Mouse (Mus musculus) E14TG2a.4 (cell line): ENCODE results near the gene Cars2.

Experiments used
- H3K27me3 ChIP-seq: 2 replicates; pipeline ENCODE4 v1.6.1; 2014; ENCODE audit warnings: low read length, control low read depth; ENCODE audit not compliant: insufficient read depth
- H3K36me3 ChIP-seq: 2 replicates; pipeline ENCODE4 v1.6.1; 2014; ENCODE audit warnings: low read length, control low read depth; ENCODE audit not compliant: insufficient read depth
- H3K4me1 ChIP-seq: replicated peaks from 2 replicates; pipeline ENCODE4 v1.6.1; 2014; ENCODE audit warnings: low read depth, low read length, control low read depth
- H3K4me3 ChIP-seq: replicated peaks from 2 replicates; pipeline ENCODE4 v1.5.1; 2014; ENCODE audit warnings: mild to moderate bottlenecking, low read length
- H3K9me3 ChIP-seq: 2 replicates; pipeline ENCODE4 v1.6.1; 2014; ENCODE audit warnings: low read length, control low read depth
- CTCF ChIP-seq: conservative IDR thresholded peaks from 2 replicates; pipeline ENCODE4 v1.5.1; 2014; ENCODE audit warnings: low read length
- NANOG ChIP-seq: IDR thresholded peaks from 2 replicates; pipeline ENCODE4 v1.6.1; 2014; ENCODE audit warnings: borderline replicate concordance, low read length, mixed read lengths
- POU5F1 ChIP-seq: IDR thresholded peaks from 2 replicates; pipeline ENCODE4 v1.6.1; 2014; ENCODE audit warnings: low read length, borderline replicate concordance

The Cars2 gene

GRCm38 (mm10) chr8:11549706-11550105 is 877 bp downstream of the Cars2 start:
- peak overlapping the region; percentile 90 for H3K4me3 ChIP-seq
- H3K36me3 ChIP-seq, result peaks cover 43% of the 10 kb centered on the region
- H3K9me3 ChIP-seq, result no peaks in the 10 kb centered on the region
- peaks cover 65% of the 10 kb centered on the region for H3K4me1 ChIP-seq
- H3K27me3 ChIP-seq, result no peaks in the 10 kb centered on the region
- TF ChIP-seq POU5F1 (no peak), CTCF (peak; percentile 86)

- no peaks in the 10 kb centered on the region for H3K27me3 ChIP-seq
- no peaks in the 10 kb centered on the region for H3K9me3 ChIP-seq
- 0 out of 2 replicates have a peak overlapping the region, but pooled peaks have one; percentile 17 for H3K4me3 ChIP-seq
- no peak for TF ChIP-seq NANOG
- peak; percentile 76 for TF ChIP-seq CTCF
- H3K36me3 ChIP-seq, result peaks cover 59% of the 10 kb centered on the region
- peaks cover 71% of the 10 kb centered on the region for H3K4me1 ChIP-seq
Observed at GRCm38 (mm10) chr8:11547063-11547462, 3.5 kb downstream of the Cars2 start.

DNA sequence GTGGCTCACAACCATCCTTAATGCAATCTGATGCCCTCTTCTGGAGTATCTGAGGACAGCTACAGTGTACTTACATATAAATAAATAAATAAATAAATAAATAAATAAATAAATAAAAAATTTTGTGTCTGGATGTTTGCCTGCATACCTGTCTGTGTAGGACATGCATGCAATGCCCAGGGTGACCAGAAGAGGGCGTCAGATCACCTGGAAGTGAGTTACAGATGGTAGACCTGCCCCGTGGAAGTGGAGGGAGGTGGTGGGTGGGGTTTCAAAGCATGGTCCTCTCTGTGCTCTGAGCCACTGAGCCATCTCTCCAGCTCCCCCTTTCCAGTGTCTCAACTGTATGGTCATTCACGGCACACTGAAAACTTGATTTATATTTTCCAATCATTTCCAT is 6.2 kb downstream of the Cars2 start:
- H3K27me3 ChIP-seq, result no peaks in the 10 kb centered on the region
- H3K9me3 ChIP-seq, result no peaks in the 10 kb centered on the region; the same call in 1 of the 2 replicates
- no peak overlapping the region for H3K4me3 ChIP-seq
- peaks cover 83% of the 10 kb centered on the region for H3K36me3 ChIP-seq
- H3K4me1 ChIP-seq, result peaks cover 72% of the 10 kb centered on the region
- no peak for TF ChIP-seq POU5F1
- TF ChIP-seq CTCF, result peak; percentile 63

DNA sequence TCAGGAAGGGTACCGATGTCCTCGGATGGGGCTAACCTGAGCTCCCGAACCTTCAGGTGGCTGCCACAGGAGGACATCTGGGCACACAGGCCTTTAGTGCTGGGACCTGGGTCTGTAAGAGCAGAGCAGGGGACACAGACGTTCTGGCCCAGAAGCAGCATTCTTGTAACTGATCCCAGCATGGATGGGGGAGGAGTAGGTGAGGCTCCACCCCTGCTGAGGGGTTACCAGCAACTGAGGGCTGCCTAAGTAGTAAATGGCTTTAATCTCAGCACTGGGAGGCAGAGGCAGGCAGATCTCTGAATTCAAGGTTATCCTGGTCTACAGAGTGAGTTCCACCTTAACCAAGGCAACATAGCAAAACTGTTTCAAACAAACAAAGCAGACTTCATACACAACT is 7.7 kb downstream of the Cars2 start:
- TF ChIP-seq CTCF (no peak), POU5F1 (no peak)

GRCm38 (mm10) chr8:11542031-11542430 is 8.6 kb downstream of the Cars2 start:
- no peaks in the 10 kb centered on the region for H3K27me3 ChIP-seq
- no peaks in the 10 kb centered on the region; the same call in 1 of the 2 replicates for H3K9me3 ChIP-seq
- TF ChIP-seq NANOG (no peak), CTCF (no peak), POU5F1 (no peak)
- H3K4me3 ChIP-seq, result 0 out of 2 replicates have a peak overlapping the region, but pooled peaks have one; percentile 17
- peaks cover 85% of the 10 kb centered on the region for H3K36me3 ChIP-seq
- peaks cover 80% of the 10 kb centered on the region for H3K4me1 ChIP-seq

More for the DNA sequence above, 7.7 kb downstream of the Cars2 start:
- Histone ChIP-seq H3K36me3 (peaks cover 85% of the 10 kb centered on the region), H3K4me3 (0 out of 2 replicates have a peak overlapping the region, but pooled peaks have one; percentile 17), H3K27me3 (no peaks in the 10 kb centered on the region), H3K4me1 (peaks cover 82% of the 10 kb centered on the region), H3K9me3 (no peaks in the 10 kb centered on the region; the same call in 1 of the 2 replicates)

DNA sequence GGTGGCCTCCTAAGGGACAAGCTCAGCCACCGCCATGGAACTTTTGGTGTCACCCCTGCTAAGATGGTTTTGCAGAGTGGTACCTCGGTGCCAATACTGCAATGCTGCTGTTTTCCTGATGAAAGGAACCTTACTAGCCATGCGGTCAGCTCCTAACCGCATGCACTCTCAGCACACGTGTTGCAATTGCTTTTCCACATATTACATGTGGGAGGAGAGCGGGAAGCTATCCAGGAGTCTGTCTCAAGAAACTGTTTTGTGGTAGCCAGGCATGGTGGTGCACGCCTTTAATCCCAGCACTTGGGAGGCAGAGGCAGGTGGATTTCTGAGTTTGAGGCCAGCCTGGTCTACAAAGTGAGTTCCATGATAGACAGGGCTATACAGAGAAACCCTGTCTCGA is 10.4 kb downstream of the Cars2 start:
- TF ChIP-seq POU5F1, result no peak
- peaks cover 82% of the 10 kb centered on the region for H3K4me1 ChIP-seq
- no peaks in the 10 kb centered on the region for H3K27me3 ChIP-seq
- no peak overlapping the region for H3K4me3 ChIP-seq
- H3K36me3 ChIP-seq, result peaks cover 81% of the 10 kb centered on the region
- H3K9me3 ChIP-seq, result no peaks in the 10 kb centered on the region; the same call in 1 of the 2 replicates

DNA sequence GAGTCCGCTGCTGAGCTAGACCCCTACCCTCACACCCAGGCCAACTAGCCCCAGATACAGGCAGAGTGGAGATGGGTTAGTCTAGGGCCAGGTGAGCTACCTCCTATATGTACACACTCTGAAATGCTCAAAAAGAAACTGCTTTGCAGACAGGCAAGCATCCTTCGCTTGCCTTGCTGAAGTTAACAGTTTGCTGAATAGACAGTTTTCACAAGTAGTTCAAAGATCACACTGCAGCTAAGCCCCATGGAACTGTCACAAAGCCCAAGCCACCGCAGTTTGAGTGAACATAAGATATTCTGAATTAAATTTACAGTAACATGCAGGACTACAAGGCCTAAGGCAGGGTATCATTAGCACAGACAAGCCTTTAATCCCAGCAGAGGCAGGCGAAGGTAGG is 11.5 kb downstream of the Cars2 start:
- no peaks in the 10 kb centered on the region for H3K27me3 ChIP-seq
- H3K9me3 ChIP-seq, result no peaks in the 10 kb centered on the region; the same call in 1 of the 2 replicates
- peaks cover 82% of the 10 kb centered on the region for H3K36me3 ChIP-seq
- TF ChIP-seq NANOG, result no peak
- TF ChIP-seq POU5F1, result no peak
- no peak for TF ChIP-seq CTCF
- H3K4me3 ChIP-seq, result no peak overlapping the region
- peaks cover 84% of the 10 kb centered on the region for H3K4me1 ChIP-seq

DNA sequence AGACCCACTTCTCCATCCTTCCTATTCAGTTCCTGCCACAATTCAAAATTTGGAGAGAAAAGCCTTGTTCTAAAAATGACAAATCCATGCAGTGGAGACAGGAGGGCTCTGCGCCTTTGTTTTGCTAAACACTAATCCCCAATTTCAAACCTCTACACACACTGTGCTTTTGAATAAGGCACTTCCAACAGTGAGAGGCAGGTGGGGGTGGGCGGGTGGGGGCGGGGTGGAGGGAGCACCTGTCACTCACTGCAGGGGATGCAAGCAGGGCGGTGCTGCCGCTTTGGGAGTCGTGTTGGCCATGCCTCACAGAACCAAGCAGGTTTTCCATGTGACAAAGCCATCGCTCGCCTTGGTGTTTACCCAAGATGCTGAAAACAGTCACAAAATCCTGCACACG is 16.1 kb downstream of the Cars2 start:
- H3K36me3 ChIP-seq, result peaks cover 74% of the 10 kb centered on the region
- peak overlapping the region; percentile 59 for H3K4me3 ChIP-seq
- H3K4me1 ChIP-seq, result peaks cover 82% of the 10 kb centered on the region
- no peaks in the 10 kb centered on the region for H3K27me3 ChIP-seq
- TF ChIP-seq POU5F1 (no peak), NANOG (no peak), CTCF (no peak)
- H3K9me3 ChIP-seq, result no peaks in the 10 kb centered on the region

GRCm38 (mm10) chr8:11530849-11531248 is 19.7 kb downstream of the Cars2 start:
- Histone ChIP-seq H3K9me3 (no peaks in the 10 kb centered on the region), H3K36me3 (peaks cover 69% of the 10 kb centered on the region), H3K4me3 (peak overlapping the region; percentile 21; the same call in 1 of the 2 replicates), H3K4me1 (peaks cover 80% of the 10 kb centered on the region), H3K27me3 (no peaks in the 10 kb centered on the region)
- TF ChIP-seq POU5F1, result no peak
- no peak for TF ChIP-seq NANOG
- TF ChIP-seq CTCF, result no peak
